Mouse (Mus musculus) lung, adult 10 weeks (tissue): ENCODE data around the gene Tmem9b. TPM values are rescaled to one million over a fixed set of nuclear protein-coding genes. Genes with fewer than 3 reads are reported as not detected.

Experiments used
- polyA plus RNA-seq: library from polyadenylated mRNA; stranded (reverse); fragments of 350-450 nt; fragmentation: Illumina TruSeq; extraction: RNeasy Lipid Tissue Mini Kit (QIAGEN cat#74804); gene quantifications from one replicate; pipeline ENCODE4 v1.2.3, GENCODE M21; 2014; ENCODE audit warnings: low read depth, low replicate concordance; ENCODE audit not compliant: insufficient read depth

Gene Tmem9b
- 60.0 TPM for polyA plus RNA-seq

GRCm38 (mm10) chr7:109752008-109752925, at the start of gene Tmem9b:
Tmem9b (minus strand) TSS chr7:109752875.

GRCm38 (mm10) chr7:109781470-109782203, 29.0 kb upstream of the Tmem9b start, which contains the start of gene Nrip3:
Nrip3 (minus strand) TSS chr7:109782025.

GRCm38 (mm10) chr7:109731626-109732025, 21.0 kb downstream of the Tmem9b start, which contains the start of gene Ascl3:
Ascl3 (minus strand) TSS chr7:109731726.

GRCm38 (mm10) chr7:109723697-109724096, 29.0 kb downstream of the Tmem9b start, which contains the start of gene BC051019:
BC051019 (minus strand) TSS chr7:109723850.

GRCm38 (mm10) chr7:109703190-109704015, 49.3 kb downstream of the Tmem9b start, which contains the start of the genes St5 and Akip1:
St5 (minus strand) TSS chr7:109703605.
Akip1 (plus strand) TSS chr7:109703690.

Other genes with a start within 250 kb of the Tmem9b start
- not detected for gene Trim66, start 244.7 kb downstream of the Tmem9b start, polyA plus RNA-seq
- gene Rpl27a, start 233.7 kb downstream of the Tmem9b start, polyA plus RNA-seq, result 854 TPM
- gene St5, start 49.3 kb downstream of the Tmem9b start, polyA plus RNA-seq, result 37.9 TPM
- 34.5 TPM for gene Akip1, start 49.2 kb downstream of the Tmem9b start, polyA plus RNA-seq
- gene BC051019, start 29.0 kb downstream of the Tmem9b start, polyA plus RNA-seq, result 18.4 TPM
- not detected for gene Ascl3, start 21.1 kb downstream of the Tmem9b start, polyA plus RNA-seq
- gene Nrip3, start 29.1 kb upstream of the Tmem9b start, polyA plus RNA-seq, result 0.19 TPM
- gene Scube2, start 112.8 kb upstream of the Tmem9b start, polyA plus RNA-seq, result 6.5 TPM
- 69.5 TPM for gene Dennd5a, start 207.6 kb upstream of the Tmem9b start, polyA plus RNA-seq
- 30.8 TPM for gene Tmem41b, start 234.1 kb upstream of the Tmem9b start, polyA plus RNA-seq